Mouse (Mus musculus): Measurements from ENCODE around the gene Cypt15.
"Not testable (repeated sequence)": the region's sequence is repeated elsewhere in the genome, so short reads cannot be mapped to it uniquely, and the experiment has no call there.

The Cypt15 gene

GRCm38 (mm10) chrX:39345967-39346366 lies at the start of gene Cypt15:
Gene Cypt15 (plus strand): TSS chrX:39346267.
- DNase-seq (ENCODE audit: low read depth, low spot score) = not testable (repeated sequence)

- no peak for DNase-seq (ENCODE audit: low read depth, low spot score)
Measured at GRCm38 (mm10) chrX:39370932-39371331, 24.9 kb downstream of the Cypt15 start.

GRCm38 (mm10) chrX:39378830-39379229 lies 32.8 kb downstream of the Cypt15 start:
- no peak for DNase-seq (ENCODE audit: low read depth, low spot score)

- DNase-seq (ENCODE audit: low read depth, low spot score) = no peak
Measured at GRCm38 (mm10) chrX:39383806-39384205, 37.7 kb downstream of the Cypt15 start.

Data from WW6 (cell line).